Mouse (Mus musculus) hindbrain, embryonic 10.5 days (tissue): ENCODE data around the gene Ppp2r5e. TPM values are rescaled to one million over a fixed set of nuclear protein-coding genes. Genes with fewer than 3 reads are reported as not detected.

Source experiments
- DNase-seq: peaks from one replicate; pipeline ENCODE4 v3.0.0-alpha.2; 2017; ENCODE audit warnings: low spot score
- H3K27ac ChIP-seq: fragments of 300-500 bp; sonication (generic); 2 replicates; pipeline ENCODE4 v1.5.1; 2016; ENCODE audit warnings: mild to moderate bottlenecking, moderate library complexity
- H3K27me3 ChIP-seq: fragments of 300-500 bp; sonication (generic); 2 replicates; pipeline ENCODE4 v1.6.1; 2016; ENCODE audit warnings: mild to moderate bottlenecking; ENCODE audit not compliant: poor library complexity, insufficient read depth, severe bottlenecking
- H3K36me3 ChIP-seq: fragments of 300-500 bp; sonication (generic); 2 replicates; pipeline ENCODE4 v1.6.1; 2016; ENCODE audit warnings: mild to moderate bottlenecking, moderate library complexity
- H3K4me1 ChIP-seq: fragments of 300-500 bp; sonication (generic); replicated peaks from 2 replicates; pipeline ENCODE4 v1.6.1; 2016; ENCODE audit warnings: mild to moderate bottlenecking
- H3K4me3 ChIP-seq: fragments of 300-500 bp; sonication (generic); 2 replicates; pipeline ENCODE4 v1.5.1; 2016; ENCODE audit warnings: mild to moderate bottlenecking, moderate library complexity
- H3K9me3 ChIP-seq: fragments of 300-500 bp; sonication (generic); 2 replicates; pipeline ENCODE4 v1.6.1; 2016; ENCODE audit warnings: mild to moderate bottlenecking, moderate library complexity
- WGBS: fragments of 180-500 bp; shearing (Covaris S2); methylation state at CpG from one replicate; pipeline ENCODE4 v1.1.7; 2016; 5-methylcytosine and 5-hydroxymethylcytosine counted together
- polyA plus RNA-seq: library from polyadenylated mRNA; unstranded; fragments of >200 nt; fragmentation: Nextera tagmentation; extraction: Ambion mirVana; gene quantifications from 2 replicates; pipeline ENCODE4 v1.2.1, GENCODE M21; 2016

The Ppp2r5e gene
- polyA plus RNA-seq, 1 experiment from 2014 or later = 14.2 TPM

- Histone ChIP-seq H3K27ac (no peak overlapping the region), H3K36me3 (peaks cover 18% of the 10 kb centered on the region), H3K4me3 (no peak overlapping the region), H3K4me1 (no peaks in the 10 kb centered on the region), H3K27me3 (no peaks in the 10 kb centered on the region), H3K9me3 (no peaks in the 10 kb centered on the region)
- WGBS = 92% methylated on average over 5 of the region's 5 CpGs
- no peak for DNase-seq
Observed at GRCm38 (mm10) chr12:75565756-75566155, 30.3 kb downstream of the Ppp2r5e start.

GRCm38 (mm10) chr12:75564498-75564897 is 31.5 kb downstream of the Ppp2r5e start:
- Histone ChIP-seq H3K27ac (no peak overlapping the region), H3K27me3 (no peaks in the 10 kb centered on the region), H3K36me3 (peaks cover 18% of the 10 kb centered on the region), H3K9me3 (no peaks in the 10 kb centered on the region), H3K4me1 (no peaks in the 10 kb centered on the region), H3K4me3 (no peak overlapping the region)
- no peak for DNase-seq
- 85% methylated on average over 1 of the region's 1 CpGs for WGBS

GRCm38 (mm10) chr12:75562996-75563618 is 32.9 kb downstream of the Ppp2r5e start:
- DNase-seq = no peak
- Histone ChIP-seq H3K27me3 (no peaks in the 10 kb centered on the region), H3K4me3 (no peak overlapping the region), H3K9me3 (no peaks in the 10 kb centered on the region), H3K36me3 (peaks cover 20% of the 10 kb centered on the region), H3K27ac (no peak overlapping the region), H3K4me1 (0 out of 2 replicates have a peak, but pooled peaks cover 4% of the 10 kb centered on the region)
- 93% methylated on average over 1 of the region's 1 CpGs for WGBS

- DNase-seq = no peak
- Histone ChIP-seq H3K27me3 (no peaks in the 10 kb centered on the region), H3K27ac (no peak overlapping the region), H3K4me1 (0 out of 2 replicates have a peak, but pooled peaks cover 8% of the 10 kb centered on the region), H3K36me3 (peaks cover 15% of the 10 kb centered on the region), H3K9me3 (no peaks in the 10 kb centered on the region), H3K4me3 (no peak overlapping the region)
- WGBS = 89% methylated on average over 4 of the region's 4 CpGs
Observed at GRCm38 (mm10) chr12:75560681-75561387, 35.2 kb downstream of the Ppp2r5e start.

- Histone ChIP-seq H3K4me1 (0 out of 2 replicates have a peak, but pooled peaks cover 8% of the 10 kb centered on the region), H3K9me3 (no peaks in the 10 kb centered on the region), H3K27ac (no peak overlapping the region), H3K27me3 (no peaks in the 10 kb centered on the region), H3K36me3 (peaks cover 7% of the 10 kb centered on the region; the same call in 1 of the 2 replicates), H3K4me3 (no peak overlapping the region)
- WGBS = 86% methylated on average over 2 of the region's 2 CpGs
- no peak for DNase-seq
Observed at GRCm38 (mm10) chr12:75559196-75559595, 36.8 kb downstream of the Ppp2r5e start.

GRCm38 (mm10) chr12:75557813-75558212 is 38.2 kb downstream of the Ppp2r5e start:
- WGBS = 83% methylated on average over 2 of the region's 2 CpGs
- DNase-seq = no peak
- no peaks in the 10 kb centered on the region for H3K9me3 ChIP-seq
- 0 out of 2 replicates have a peak, but pooled peaks cover 8% of the 10 kb centered on the region for H3K4me1 ChIP-seq
- H3K4me3 ChIP-seq = no peak overlapping the region
- H3K36me3 ChIP-seq = peaks cover 3% of the 10 kb centered on the region; the same call in 1 of the 2 replicates
- H3K27ac ChIP-seq = no peak overlapping the region
- H3K27me3 ChIP-seq = no peaks in the 10 kb centered on the region

GRCm38 (mm10) chr12:75555032-75555431 is 41.0 kb downstream of the Ppp2r5e start:
- peaks cover 12% of the 10 kb centered on the region; the same call in 1 of the 2 replicates for H3K36me3 ChIP-seq
- 78% methylated on average over 3 of the region's 3 CpGs for WGBS

GRCm38 (mm10) chr12:75552296-75552695 is 43.7 kb downstream of the Ppp2r5e start:
- H3K27ac ChIP-seq = no peak overlapping the region
- H3K4me3 ChIP-seq = no peak overlapping the region
- DNase-seq = no peak
- no peaks in the 10 kb centered on the region for H3K9me3 ChIP-seq
- WGBS = 89% methylated on average over 3 of the region's 3 CpGs
- no peaks in the 10 kb centered on the region for H3K4me1 ChIP-seq
- no peaks in the 10 kb centered on the region for H3K27me3 ChIP-seq
- H3K36me3 ChIP-seq = peaks cover 9% of the 10 kb centered on the region; the same call in 1 of the 2 replicates

More at GRCm38 (mm10) chr12:75555032-75555431, 41.0 kb downstream of the Ppp2r5e start:
- H3K4me3 ChIP-seq = no peak overlapping the region
- H3K27ac ChIP-seq = no peak overlapping the region
- 0 out of 2 replicates have a peak, but pooled peaks cover 8% of the 10 kb centered on the region for H3K4me1 ChIP-seq
- H3K9me3 ChIP-seq = no peaks in the 10 kb centered on the region
- DNase-seq = no peak
- no peaks in the 10 kb centered on the region for H3K27me3 ChIP-seq

GRCm38 (mm10) chr12:75551671-75552070 is 44.4 kb downstream of the Ppp2r5e start:
- DNase-seq = no peak
- no peak overlapping the region for H3K27ac ChIP-seq
- no peaks in the 10 kb centered on the region for H3K4me1 ChIP-seq
- 91% methylated on average over 5 of the region's 5 CpGs for WGBS
- H3K9me3 ChIP-seq = no peaks in the 10 kb centered on the region
- H3K36me3 ChIP-seq = peaks cover 9% of the 10 kb centered on the region; the same call in 1 of the 2 replicates
- H3K27me3 ChIP-seq = no peaks in the 10 kb centered on the region
- no peak overlapping the region for H3K4me3 ChIP-seq

- Histone ChIP-seq H3K9me3 (no peaks in the 10 kb centered on the region), H3K4me3 (no peak overlapping the region), H3K4me1 (no peaks in the 10 kb centered on the region), H3K27ac (no peak overlapping the region), H3K36me3 (peaks cover 9% of the 10 kb centered on the region; the same call in 1 of the 2 replicates), H3K27me3 (no peaks in the 10 kb centered on the region)
- no peak for DNase-seq
- 85% methylated on average over 9 of the region's 9 CpGs for WGBS
Observed at GRCm38 (mm10) chr12:75548999-75549398, 47.0 kb downstream of the Ppp2r5e start.

GRCm38 (mm10) chr12:75547174-75547573 is 48.9 kb downstream of the Ppp2r5e start:
- DNase-seq = no peak
- no peaks in the 10 kb centered on the region for H3K9me3 ChIP-seq
- WGBS = 91% methylated on average over 3 of the region's 3 CpGs

GRCm38 (mm10) chr12:75546241-75546640 is 49.8 kb downstream of the Ppp2r5e start:
- no peaks in the 10 kb centered on the region for H3K27me3 ChIP-seq
- H3K27ac ChIP-seq = no peak overlapping the region
- 0 out of 2 replicates have a peak, but pooled peaks cover 7% of the 10 kb centered on the region for H3K4me1 ChIP-seq
- H3K9me3 ChIP-seq = no peaks in the 10 kb centered on the region
- DNase-seq = no peak
- 96% methylated on average over 5 of the region's 5 CpGs for WGBS
- no peak overlapping the region for H3K4me3 ChIP-seq
- H3K36me3 ChIP-seq = peaks cover 6% of the 10 kb centered on the region; the same call in 1 of the 2 replicates

More at GRCm38 (mm10) chr12:75547174-75547573, 48.9 kb downstream of the Ppp2r5e start:
- Histone ChIP-seq H3K4me3 (no peak overlapping the region), H3K36me3 (peaks cover 7% of the 10 kb centered on the region; the same call in 1 of the 2 replicates), H3K4me1 (0 out of 2 replicates have a peak, but pooled peaks cover 4% of the 10 kb centered on the region), H3K27ac (no peak overlapping the region), H3K27me3 (no peaks in the 10 kb centered on the region)

GRCm38 (mm10) chr12:75545431-75545925 is 50.6 kb downstream of the Ppp2r5e start:
- no peaks in the 10 kb centered on the region for H3K27me3 ChIP-seq
- H3K27ac ChIP-seq = no peak overlapping the region
- H3K9me3 ChIP-seq = no peaks in the 10 kb centered on the region
- H3K36me3 ChIP-seq = no peaks in the 10 kb centered on the region
- WGBS = 95% methylated on average over 4 of the region's 4 CpGs
- DNase-seq = no peak
- H3K4me1 ChIP-seq = 0 out of 2 replicates have a peak, but pooled peaks cover 7% of the 10 kb centered on the region
- no peak overlapping the region for H3K4me3 ChIP-seq
